Mouse (Mus musculus) bone marrow macrophage, adult 2 months (primary cell): Measurements from ENCODE around the gene Mrpl27.

Experiments
- CTCF ChIP-seq: IDR thresholded peaks from 2 replicates; pipeline ENCODE4 v1.5.1; 2012; ENCODE audit warnings: low read depth, mild to moderate bottlenecking, low read length, moderate library complexity
- POLR2A ChIP-seq: IDR thresholded peaks from 2 replicates; pipeline ENCODE4 v1.6.1; 2012; ENCODE audit warnings: mild to moderate bottlenecking, low read depth, low read length, borderline replicate concordance

DNA sequence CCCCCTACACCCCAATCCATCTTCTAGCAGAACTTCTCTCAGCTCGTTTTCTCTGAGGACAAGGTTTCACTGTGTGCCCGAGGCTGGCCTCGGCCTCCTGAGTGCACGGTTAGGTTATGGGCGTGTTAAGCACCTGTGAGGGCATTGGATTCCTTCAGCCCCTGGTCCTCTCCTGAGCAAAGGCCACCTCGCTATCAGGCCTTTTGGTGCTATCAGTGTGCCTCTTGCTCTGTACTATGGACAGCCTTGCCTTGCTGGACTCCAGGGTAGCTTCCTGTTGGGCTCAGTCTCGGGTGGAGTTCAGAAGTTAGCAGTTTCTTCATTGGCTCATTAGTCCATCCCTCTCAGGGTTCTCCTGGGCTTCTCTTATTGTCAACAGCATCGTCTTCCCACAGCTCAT is 20.6 kb upstream of the Mrpl27 start:
- TF ChIP-seq POLR2A (no peak), CTCF (no peak)
